Mouse (Mus musculus) heart, adult 2 months (tissue): ENCODE data around the gene Mustn1.

Experiments
- CTCF ChIP-seq: fragments of 200-600 bp; IDR thresholded peaks from 2 replicates; pipeline ENCODE4 v1.8.1; 2022; ENCODE audit warnings: antibody characterized with exemption, mild to moderate bottlenecking, moderate library complexity
- EP300 ChIP-seq: fragments of 200-500 bp; IDR thresholded peaks from 2 replicates; pipeline ENCODE4 v1.6.1; 2011; ENCODE audit warnings: low read depth, low read length, control low read depth; ENCODE audit not compliant: insufficient read depth
- POLR2A ChIP-seq: fragments of 200-500 bp; IDR thresholded peaks from 2 replicates; pipeline ENCODE4 v1.6.1; 2011; ENCODE audit warnings: mild to moderate bottlenecking, low read depth, low read length, control low read depth; ENCODE audit not compliant: insufficient read depth

DNA sequence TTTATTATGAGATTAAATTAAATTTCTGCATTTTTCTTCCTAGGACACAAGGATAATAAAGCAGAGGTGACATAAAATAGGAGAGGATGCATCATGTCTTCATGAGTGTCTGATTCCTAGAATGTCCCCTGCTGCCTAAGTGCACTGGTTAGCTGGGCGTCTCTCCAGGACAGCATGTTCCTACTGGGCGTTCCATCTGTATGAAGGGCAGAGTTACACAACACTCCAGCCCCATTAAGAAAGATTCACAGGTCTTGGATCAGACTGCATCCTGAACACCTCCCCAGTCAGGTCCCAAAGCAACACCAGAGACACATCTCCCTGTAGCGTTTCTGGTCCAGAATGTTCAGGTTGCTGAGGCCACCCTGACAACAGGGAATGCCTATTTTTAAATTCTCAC, 23.7 kb upstream of the Mustn1 start:
- TF ChIP-seq CTCF (no peak), POLR2A (no peak), EP300 (0 out of 2 replicates have a peak, but pooled peaks have one; percentile 29)
